Mouse (Mus musculus) T-helper 17 cell (primary cell): ENCODE results near the gene Armt1.
"Not testable (repeated sequence)": the region's sequence is repeated elsewhere in the genome, so short reads cannot be mapped to it uniquely, and the experiment has no call there.

Experiments
- in situ Hi-C, 2 experiments: fragments of 300-600 bp; cut with MboI, MseI; formaldehyde crosslinking; loops; 1 replicate in 1 of 2; 2 replicates in 1 of 2; pipeline ENCODE4 v1.15.1; 2025; ENCODE audit warnings: high pct_unique_total_duplicates in 2 of 2

The Armt1 gene

GRCm38 (mm10) chr10:4432996-4433755 is 909 bp downstream of the Armt1 start:
- in situ Hi-C loops: no loop called here

- in situ Hi-C loops: not testable (repeated sequence)
Observed at GRCm38 (mm10) chr10:4433871-4434270, 1.6 kb downstream of the Armt1 start.

- in situ Hi-C loops: no loop called here
Observed at GRCm38 (mm10) chr10:4435416-4435815, 3.1 kb downstream of the Armt1 start.

- in situ Hi-C loops: no loop called here
Observed at GRCm38 (mm10) chr10:4456409-4456808, 24.1 kb downstream of the Armt1 start.

GRCm38 (mm10) chr10:4460201-4460600 is 27.9 kb downstream of the Armt1 start:
- in situ Hi-C loops: no loop called here

GRCm38 (mm10) chr10:4465799-4466198 is 33.5 kb downstream of the Armt1 start:
- in situ Hi-C loops: no loop called here

- in situ Hi-C loops: no loop called here
Observed at GRCm38 (mm10) chr10:4469406-4469805, 37.1 kb downstream of the Armt1 start.

GRCm38 (mm10) chr10:4473591-4473993 is 41.3 kb downstream of the Armt1 start:
- in situ Hi-C loops: no loop called here

GRCm38 (mm10) chr10:4475431-4475830 is 43.2 kb downstream of the Armt1 start:
- in situ Hi-C loops: no loop called here

- in situ Hi-C loops: no loop called here
Observed at GRCm38 (mm10) chr10:4476604-4477003, 44.3 kb downstream of the Armt1 start.

GRCm38 (mm10) chr10:4480929-4481328 is 48.7 kb downstream of the Armt1 start:
- in situ Hi-C loops: no loop called here

GRCm38 (mm10) chr10:4481695-4482094 is 49.4 kb downstream of the Armt1 start:
- in situ Hi-C loops: no loop called here

- in situ Hi-C loops: no loop called here
Observed at GRCm38 (mm10) chr10:4482355-4482754, 50.1 kb downstream of the Armt1 start, which contains the start of gene Ccdc170. Ccdc170 (plus strand) TSS chr10:4482502.

- in situ Hi-C loops: no loop called here
Observed at GRCm38 (mm10) chr10:4483848-4484247, 51.6 kb downstream of the Armt1 start.

- in situ Hi-C loops: no loop called here
Observed at GRCm38 (mm10) chr10:4484986-4485385, 52.7 kb downstream of the Armt1 start.

GRCm38 (mm10) chr10:4489865-4490264 is 57.6 kb downstream of the Armt1 start:
- in situ Hi-C loops: loop anchor here in 1 of 2 experiments (5.0 kb wide), 1 partner anchor 87 kb away; no protein-coding TSS in a partner anchor

GRCm38 (mm10) chr10:4491281-4491680 is 59.0 kb downstream of the Armt1 start:
- in situ Hi-C loops: loop anchor here in 1 of 2 experiments (5.0 kb wide), 1 partner anchor 86 kb away; no protein-coding TSS in a partner anchor

- in situ Hi-C loops: loop anchor here in 1 of 2 experiments (5.0 kb wide), 1 partner anchor 85 kb away; no protein-coding TSS in a partner anchor
Observed at GRCm38 (mm10) chr10:4492045-4492444, 59.8 kb downstream of the Armt1 start.

- in situ Hi-C loops: loop anchor here in 1 of 2 experiments (5.0 kb wide), 1 partner anchor 84 kb away; no protein-coding TSS in a partner anchor
Observed at GRCm38 (mm10) chr10:4492909-4493308, 60.6 kb downstream of the Armt1 start.

- in situ Hi-C loops: no loop called here
Observed at GRCm38 (mm10) chr10:4503251-4503650, 71.0 kb downstream of the Armt1 start.
